Mouse (Mus musculus): ENCODE results near the gene Mical2.

The Mical2 gene

DNA sequence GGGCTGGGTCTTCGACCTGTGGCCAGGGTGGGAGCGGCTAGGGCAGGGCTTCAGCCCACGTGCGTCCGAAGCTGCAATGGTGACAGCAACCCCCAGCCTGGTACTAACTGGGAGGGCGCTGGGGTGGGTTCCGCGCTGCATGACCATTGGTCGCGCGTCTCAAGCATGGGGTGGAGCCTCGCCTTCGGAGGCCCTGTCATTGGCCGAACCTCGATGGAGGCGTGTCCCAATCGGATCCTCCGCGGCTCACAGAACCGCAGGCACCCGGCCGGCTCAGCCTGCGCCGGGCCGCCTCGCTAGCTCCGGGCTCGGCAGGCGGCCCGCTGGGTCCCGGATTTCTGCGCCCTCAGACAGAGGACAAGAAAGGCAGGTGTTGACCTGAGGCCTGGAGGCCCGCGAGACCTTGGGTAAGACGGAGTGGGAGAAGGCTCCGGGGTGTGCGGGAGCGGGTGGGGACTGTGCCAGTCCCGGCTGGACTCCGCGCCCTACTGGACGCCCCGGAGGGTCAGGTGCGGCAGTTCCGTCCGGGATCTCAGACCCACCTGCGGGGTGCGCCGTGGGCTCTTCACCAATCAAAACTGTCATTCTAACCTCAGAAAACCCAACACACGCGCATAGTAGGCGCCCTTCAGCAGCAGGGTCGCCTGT is at the start of gene Mical2:
Mical2 (plus strand) TSS at position 242 of the 648 bp plus-strand sequence.
- DNase-seq = peak; percentile 95

DNA sequence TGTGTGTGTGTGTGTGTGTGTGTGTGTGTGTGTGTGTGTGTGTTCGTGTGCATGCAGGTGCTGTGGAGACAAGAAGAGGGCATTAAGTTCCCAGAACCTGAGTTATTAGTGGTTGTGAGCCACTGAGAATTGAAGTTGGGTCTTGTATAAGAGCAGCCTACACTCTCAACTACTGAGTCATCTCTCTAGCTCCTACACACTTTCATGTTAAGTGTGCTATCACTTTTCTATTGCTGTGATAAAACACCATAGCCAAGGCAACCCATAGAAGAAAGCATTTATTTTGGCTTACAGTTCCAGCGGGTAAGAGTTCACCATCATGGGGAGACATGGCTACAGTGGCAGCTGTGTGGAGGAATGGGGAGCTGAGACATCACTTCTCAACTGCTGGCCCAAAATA is 49.0 kb upstream of the Mical2 start:
- DNase-seq = no peak

DNA sequence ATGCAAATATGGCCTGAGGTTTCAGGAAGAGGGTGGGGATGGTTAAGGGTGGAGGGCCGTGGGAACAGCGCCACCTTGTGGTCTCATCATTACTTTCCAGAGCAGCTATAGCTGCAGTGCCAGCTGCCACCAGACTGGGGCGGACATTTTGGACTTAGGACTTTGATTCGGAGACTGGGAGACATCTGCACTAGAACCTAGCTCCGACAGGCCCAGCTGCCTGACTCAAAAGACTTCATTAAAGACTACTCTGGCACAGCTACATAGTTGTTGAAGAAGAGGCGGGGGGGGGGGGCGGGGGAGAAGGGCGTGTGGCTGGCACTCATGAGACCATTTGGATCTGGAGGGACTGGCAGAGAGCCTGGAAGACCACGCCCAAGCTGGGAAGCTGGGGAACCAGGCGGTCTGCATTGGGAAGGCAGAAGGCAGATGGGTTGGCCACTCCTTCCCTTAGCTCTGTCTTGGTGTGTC is 45.4 kb upstream of the Mical2 start:
- DNase-seq = peak; percentile 86

DNA sequence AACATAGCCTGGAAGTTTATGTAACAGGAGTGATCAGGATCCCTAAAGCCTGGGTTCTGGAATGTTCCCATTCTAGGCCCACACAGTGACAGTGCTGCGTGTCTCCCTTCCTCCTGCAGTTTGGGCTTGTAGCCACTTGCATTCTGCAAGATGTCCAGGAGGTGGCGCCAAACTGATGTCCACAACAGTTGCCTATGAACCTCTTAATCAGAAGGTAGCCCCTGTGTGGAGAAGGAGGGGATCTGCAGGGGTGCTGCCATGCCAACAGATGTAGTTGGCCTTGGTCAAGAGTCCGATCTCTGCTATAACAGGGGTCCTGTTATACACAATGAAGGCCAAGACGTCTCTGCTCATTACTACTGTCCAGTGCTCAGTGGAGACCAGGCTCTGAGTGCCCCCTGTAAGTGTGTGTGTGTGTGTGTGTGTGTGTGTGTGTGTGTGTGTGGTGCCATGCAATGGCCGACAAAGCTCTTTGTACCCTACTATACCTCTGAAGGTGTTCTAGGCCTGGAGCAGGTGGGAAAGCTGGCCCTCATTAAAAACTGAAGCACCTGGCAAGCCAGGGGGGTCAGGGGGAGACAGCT is 42.3 kb upstream of the Mical2 start:
- peak; percentile 93 for DNase-seq

DNA sequence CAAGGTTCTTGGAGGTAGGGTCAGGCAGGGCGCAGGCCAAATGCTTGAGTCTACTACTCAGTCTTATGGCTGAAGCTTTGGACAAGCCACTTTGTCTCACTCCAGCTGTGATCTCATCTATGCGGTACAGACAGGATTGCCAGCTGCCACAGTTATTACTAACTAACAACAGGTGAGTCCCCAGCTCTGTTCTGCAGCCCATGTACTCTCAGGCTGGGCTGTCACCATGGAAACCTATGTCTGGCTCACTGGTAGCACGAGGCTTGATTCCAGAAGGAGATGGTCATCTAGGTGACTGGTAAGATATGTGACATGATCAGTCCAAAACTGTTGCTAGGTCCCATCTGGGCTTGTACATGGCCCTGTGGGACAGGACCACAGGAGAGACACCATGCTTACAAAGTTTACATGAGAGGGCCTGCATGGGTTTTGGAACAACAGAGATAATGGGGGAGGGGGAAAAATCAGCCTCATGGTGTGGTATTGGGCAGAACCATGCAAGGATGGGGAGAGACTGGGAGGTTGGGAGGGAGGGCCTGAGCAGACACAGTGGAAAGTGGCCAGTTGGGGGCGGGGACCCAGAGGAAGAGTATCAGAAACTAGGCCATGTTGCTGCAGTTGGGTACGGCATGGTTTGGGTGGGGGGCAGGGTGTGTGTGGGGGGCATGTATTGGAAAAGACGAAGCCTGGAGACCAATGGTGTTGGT is 41.0 kb upstream of the Mical2 start:
- DNase-seq = peak; percentile 70

DNA sequence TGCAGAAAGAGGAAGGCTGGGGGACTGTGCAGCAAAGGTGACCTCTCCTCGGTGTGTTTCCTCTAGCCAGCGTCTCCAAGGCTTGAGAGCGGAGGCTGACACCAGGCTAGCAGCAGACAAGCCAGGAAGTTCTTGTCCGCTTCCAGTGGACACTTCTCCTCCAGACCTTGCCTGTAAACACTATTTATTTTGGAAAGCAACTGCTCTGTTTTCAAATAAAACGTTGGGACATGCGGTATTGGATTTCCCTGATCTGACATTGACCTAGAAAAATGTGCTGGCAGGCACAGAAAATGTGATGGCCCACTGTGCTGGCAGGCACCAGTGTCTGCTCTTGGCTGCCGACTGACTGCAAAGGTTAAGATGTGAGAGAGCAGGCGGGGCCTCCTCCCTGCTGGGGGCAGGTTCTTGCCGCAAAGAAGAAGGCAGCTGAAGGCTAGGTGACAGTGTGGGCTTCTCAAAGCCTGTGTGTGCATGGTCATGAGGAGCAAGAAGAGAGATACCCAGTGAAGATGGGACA is 40.4 kb upstream of the Mical2 start:
- DNase-seq = peak; percentile 91

DNA sequence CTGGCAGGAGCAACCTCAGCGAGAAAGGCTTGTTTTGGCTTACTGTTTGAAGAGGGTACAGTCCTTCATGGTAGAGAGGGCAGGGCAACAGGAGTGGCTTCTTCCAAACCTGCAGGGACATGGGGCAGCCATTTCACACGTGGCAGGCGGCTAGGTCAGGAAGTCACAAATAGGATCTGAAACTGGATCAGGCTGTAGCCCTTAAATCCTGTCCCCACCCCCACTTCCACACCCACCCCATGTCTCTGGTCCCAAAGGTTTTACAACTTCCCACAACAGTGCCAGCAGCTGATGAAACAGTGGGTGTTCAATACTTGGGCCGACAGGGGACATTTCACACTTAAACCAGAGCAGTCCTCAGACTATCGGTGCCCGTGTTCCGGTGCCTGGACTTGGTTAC is 38.8 kb upstream of the Mical2 start:
- peak; percentile 49 for DNase-seq

DNA sequence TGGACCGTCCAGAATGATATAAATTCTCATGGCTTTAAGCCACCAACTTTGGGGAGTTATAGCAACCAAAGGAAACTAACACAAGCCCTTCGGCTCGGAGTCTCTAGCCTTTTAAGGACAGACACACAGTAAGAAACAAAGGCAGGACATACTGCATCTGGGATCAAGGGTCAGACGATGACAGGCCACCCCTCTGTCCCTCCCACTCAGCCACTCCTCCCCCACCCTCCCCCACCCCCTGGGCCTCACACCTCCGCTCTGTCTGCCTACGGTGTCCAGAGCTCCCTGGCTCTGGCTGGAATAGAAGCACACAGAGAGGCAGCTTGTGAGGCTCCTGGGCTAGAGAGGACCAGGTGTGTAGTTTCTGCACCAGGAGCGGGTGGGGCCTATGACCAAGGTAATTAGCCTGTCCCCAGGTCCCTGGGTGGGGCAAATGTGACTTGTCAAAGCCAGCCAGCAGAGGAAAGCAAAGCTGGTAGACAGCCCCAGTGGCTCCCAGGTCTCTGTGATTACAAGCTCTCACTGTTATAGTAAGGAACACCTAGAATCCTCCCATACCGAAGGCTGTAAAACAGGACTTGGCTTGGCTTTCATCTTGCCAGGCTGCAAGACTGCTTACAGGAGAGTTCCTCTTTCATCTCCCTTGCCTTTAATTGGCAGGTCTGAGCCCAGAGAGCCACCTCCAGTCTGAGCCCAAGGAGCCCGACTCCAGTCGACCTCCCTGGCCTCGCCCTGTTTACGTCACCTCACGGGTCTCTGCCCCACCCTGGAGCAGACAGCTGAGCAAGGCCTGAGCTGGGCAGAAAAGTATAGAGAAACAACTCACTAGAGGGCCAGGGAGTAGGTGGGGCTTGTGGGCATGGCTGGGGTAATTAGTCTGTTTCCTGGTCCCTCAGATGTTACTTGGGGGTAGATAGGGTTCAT is 37.9 kb upstream of the Mical2 start:
- peak; percentile 36 for DNase-seq

DNA sequence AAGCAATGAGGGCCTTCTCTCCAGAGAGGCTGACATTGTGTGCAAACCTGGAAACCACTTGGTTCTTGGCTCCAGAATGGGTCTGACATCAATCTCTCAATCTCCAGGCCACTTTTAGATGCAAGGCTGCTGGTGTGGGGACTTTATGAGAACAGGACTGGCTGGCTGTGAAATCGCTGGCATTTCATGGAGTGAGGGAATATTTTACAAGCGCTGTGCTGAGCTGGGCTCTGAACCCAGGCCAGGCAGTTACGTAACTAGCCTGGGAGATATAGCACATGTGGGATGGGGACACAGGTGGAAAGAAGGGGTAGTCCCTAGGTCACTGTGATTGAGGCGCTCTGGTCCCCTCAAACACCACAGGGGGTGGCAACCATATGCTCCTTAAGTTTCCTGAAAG is 33.4 kb upstream of the Mical2 start:
- peak; percentile 66 for DNase-seq

DNA sequence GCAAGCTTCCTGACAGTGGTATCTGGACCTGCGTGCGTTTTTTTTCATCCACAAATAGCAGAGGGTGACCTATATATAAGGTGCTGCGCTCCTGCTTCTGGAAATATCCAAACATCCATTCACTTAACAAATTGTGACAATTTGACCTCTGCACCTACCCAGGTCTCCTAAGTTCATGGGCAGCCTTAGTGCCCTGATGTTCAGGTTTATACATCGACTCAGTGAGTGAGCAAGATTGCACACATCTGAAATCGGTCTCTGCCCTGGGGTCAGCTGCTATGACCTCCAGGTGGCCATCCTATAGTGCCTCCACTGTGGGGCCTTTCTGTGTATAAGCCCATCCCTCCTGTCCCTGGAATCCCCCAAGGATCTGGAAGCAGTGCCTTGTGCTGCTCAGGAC is 32.9 kb upstream of the Mical2 start:
- peak; percentile 17 for DNase-seq

DNA sequence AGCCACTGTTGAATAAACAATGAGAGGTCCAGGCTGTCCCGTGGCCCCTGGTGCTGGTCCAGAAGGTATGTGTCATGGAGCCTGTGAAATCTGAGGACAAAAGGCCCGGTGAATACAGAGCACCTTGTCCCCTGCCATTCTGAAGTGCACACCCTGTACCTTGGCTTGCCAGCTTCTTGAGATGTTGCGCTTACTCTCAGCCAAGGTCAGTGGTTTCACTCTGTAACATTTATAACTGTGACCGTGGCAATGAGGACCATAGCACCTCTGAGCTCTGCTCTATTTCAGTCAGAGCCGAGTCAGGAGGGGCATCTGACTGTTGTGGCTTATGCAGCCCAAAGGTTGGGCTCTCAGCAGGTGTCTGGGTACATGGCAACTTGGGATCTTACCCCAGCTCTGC is 31.4 kb upstream of the Mical2 start:
- DNase-seq = no peak

DNA sequence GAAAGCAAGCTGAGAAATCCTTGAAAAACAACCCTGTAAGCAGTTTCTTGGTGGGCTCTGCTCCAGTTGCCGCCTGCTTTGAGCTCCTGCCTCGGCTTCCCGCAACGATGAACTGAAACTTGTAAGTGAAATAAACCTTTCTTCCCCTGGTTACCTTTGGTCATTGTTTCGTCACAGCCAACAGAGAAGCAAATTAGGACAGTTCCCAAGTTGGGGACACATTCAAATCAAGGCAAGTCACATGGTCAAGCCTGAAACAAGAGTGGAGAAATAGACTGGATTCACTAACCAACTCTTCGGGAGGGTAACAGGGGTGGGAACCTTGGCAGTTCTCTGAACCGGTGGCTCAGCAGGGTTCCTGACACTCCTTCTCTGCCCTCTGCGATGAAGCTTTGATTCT is 28.2 kb upstream of the Mical2 start:
- DNase-seq = peak; percentile 12

DNA sequence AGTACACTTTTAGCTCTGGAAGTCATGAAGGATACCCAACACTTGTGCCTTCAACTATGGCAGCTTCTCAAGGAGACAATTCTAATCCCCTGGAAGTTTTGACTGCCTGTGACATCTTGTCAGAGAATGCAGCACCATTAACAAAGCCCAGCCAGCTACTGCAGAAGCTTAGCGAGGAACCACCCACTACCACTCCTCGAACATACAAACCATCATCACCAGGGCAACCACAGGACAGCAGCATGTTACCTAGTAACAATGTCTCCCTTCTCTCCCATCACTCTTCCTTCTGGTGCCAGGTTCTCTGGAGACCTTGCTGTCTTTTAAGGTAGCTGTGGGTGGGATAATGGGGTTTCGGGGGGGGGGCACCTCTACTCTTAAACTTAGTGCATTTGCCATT is 26.3 kb upstream of the Mical2 start:
- no peak for DNase-seq

DNA sequence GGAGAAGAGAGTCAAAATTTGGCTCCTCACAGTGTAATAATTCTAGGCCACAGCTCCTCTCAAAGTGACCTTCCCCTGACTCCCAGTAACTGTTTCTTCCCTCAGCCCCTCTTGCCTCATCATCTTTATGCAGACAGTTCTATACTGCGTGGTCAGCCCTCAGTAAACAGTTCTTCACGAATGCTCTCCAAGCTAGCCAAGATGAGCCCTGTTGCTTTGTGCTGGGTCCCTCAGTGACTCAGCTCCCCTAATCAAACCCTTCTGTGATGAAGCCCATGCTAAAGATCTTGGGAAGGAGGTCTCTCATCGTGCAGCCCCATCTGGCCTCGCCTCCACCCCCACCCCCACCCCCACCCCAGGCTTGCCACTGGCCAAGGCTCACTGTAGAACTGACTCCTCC is 24.9 kb upstream of the Mical2 start:
- DNase-seq = no peak

DNA sequence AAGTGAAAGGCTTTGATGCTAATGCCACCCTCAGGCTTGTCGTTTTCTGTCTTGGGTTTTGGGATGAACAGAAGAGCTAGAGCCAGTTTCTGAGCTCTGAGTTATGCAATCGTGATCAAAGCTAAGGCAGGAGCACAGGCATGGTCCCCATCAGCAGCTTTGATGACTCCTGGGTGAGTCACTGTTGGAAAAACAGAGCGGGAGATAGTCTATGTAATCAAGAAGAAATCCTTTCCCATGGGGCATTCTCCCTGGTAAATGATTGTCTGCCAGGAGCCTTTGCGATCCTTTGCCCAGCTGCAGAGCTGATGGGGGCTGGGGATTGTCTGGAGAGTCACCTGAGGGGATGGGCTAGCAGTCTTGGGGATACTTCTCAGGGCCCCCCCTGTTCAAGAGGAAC is 23.5 kb upstream of the Mical2 start:
- DNase-seq = no peak

DNA sequence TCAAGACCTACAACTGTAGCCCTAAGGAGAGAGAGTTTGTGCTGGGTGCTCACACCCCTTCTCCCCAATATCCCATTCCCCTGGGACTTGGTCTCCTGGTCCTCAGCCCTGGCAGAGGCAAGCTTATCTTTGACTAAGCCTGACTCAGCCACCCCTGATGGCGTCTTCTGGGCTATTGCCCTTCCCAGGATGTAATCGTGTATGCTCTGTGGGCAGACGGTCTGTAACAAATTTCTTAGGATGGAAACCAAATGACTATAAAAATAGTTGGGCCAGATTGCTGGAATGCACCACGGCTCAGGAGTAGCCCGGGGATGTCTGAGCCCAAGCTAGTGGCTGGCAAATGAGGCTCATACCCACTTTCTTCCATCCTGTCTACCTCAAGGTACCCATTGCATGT is 22.8 kb upstream of the Mical2 start:
- DNase-seq = peak; percentile 70

DNA sequence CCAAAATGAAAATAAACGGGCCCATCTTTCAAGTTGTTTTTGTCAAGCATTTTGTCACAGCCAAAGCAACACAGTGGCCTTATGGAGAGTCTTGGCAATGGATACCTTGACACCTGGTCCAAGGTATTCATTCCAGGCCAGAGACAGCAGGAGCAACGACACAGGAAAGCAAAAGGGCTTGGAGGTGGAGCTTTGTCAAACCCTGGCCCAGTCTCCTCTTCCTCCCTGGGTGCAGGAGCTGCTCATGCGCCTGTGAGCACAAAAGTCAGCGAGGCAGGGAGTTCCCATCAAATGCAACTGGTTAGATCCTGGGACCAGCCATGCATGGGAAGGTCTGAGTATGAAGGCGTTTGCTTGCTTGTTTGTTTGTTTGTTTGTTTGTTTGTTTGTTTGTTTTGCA is 21.7 kb upstream of the Mical2 start:
- DNase-seq = peak; percentile 95

DNA sequence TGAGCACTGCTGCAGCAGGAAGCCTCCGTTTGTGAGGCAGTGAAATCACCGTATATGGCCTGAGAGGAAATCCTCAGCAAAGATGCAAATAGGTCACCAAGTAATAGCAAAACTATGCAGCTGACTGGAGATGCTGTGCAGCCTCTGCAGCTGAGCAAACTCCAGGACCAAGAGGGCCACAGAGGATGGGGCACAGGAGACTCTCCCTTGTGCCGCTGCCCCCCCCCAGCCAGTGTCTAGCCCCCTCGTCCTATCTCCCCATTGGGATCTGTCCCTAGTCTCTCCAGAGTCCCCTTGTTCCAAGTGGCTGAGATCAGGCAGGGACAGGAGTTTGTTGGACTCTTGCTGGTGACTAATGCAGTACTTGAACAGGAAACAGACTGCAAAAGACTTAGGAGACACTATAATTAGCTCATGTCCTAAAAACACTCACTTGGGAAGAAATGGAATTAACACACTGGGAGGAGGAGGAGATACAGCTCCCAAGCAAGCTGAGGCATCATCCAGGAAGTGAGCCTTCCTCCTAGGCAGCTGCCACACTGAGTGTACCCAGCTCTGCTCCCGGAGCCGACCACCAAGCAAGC is 21.2 kb upstream of the Mical2 start:
- DNase-seq = no peak

DNA sequence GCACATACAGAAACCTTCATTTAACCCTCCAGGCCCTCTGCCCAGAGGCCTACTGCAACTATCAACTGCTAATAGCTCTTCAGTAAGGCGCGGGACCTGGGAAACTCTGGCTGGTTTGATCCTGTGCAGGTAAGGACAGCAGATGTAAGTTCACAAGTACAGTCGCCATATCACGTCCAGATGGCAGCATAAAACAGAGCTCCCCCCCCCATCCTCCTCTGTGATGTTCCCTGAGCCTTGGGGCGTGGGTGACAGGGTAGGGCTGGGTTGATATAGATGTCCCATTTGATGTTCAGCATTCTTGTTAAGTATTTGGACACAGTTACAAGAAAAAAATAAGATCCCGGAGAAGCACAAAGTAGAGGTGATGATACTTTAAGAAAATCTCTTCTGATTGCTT is 20.1 kb upstream of the Mical2 start:
- DNase-seq = no peak

DNA sequence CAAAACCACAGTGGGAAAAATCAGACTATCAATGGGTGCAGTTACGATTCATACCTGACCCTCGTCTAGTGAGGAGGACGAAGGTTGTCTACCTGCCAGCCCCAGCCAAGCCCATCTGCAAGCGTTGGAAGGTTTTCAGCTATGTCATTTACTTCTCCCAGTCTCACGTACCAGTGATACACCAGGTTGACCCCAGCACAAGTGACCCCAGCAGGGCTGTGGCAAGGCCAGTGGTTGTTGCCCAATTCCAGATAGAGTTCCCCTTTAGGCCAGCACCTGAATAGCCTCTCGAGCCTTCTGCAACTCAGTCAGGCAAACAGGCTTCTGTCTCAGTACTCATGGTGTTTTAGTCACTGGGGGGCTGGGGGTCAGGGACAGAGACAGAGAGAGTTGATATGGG is 17.9 kb upstream of the Mical2 start:
- peak; percentile 53 for DNase-seq

DNA sequence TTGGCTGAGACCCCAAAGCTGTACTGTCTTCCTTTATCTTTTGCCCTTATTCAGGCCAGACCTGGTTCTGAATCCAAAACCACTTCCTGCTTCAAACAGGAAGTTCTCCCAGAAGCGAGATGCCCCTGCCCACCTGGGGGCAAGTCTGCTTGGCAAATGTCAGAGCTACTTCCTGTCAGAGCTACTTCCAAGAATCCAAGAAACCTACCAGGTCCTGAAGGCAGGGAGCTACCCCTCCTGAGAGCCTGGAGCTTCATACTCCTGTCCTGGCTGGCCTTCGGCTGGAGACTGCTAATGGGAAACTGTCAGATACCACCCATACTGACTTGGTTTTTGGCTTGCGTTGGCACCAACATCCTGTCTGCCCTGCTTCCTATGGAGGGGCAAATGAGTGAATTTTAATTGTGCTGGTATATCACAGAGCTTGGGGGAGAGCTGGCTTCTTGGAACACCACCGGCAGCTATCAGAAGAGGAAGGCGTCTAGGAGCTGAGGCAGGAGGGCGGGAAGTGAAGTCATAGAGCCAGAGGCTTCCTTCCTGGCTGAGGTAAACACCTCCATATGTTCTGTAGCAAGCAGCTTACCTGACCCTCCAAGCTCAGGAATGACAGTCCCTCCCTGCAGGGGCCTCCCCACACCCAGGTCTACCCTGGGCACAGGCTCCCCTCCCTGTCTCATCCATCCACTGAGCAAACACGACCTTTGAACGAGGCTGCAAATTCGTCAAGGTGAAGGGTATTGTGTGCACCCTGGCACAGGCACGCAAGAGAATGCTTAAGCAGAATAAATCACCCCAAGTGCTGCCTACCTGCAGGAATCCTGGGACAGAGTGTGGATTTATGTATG is 17.1 kb upstream of the Mical2 start:
- peak; percentile 61 for DNase-seq

DNA sequence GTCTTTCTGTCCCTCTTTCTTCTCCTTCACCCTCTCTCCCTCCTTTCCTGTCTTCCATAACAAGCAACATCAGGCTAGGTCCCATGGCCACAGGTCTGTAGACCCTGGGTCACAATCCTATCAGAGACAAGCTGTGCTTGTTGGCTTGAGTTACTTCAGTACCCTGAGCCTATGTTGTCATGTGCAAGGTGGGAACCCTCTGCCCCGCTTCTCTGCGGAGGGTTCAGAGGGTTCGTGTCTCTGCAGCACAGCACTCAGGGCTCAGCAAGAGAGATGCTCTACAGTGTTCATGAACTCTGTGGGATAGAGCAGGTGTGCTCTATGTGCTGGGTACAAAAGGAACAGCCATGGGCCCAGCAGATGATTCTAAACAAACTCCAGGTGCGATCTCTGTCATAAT is 16.0 kb upstream of the Mical2 start:
- DNase-seq = no peak
